Mouse (Mus musculus) liver, adult 2 months (tissue): Measurements from ENCODE around the gene Otub2.

ENCODE experiments used
- CTCF ChIP-seq: fragments of 200-500 bp; IDR thresholded peaks from 2 replicates; pipeline ENCODE4 v1.5.1; 2011; ENCODE audit warnings: low read depth, low read length, control low read depth
- POLR2A ChIP-seq: fragments of 200-500 bp; IDR thresholded peaks from 2 replicates; pipeline ENCODE4 v1.6.1; 2011; ENCODE audit warnings: low read length, control low read depth; ENCODE audit not compliant: insufficient read depth; ENCODE audit errors: extremely low read depth

GRCm38 (mm10) chr12:103358951-103359801 lies 29.3 kb upstream of the Otub2 start:
- TF ChIP-seq POLR2A (no peak), CTCF (no peak)
